Mouse (Mus musculus): ENCODE data around the gene Gm49336. TPM values are rescaled to one million over a fixed set of nuclear protein-coding genes. Genes with fewer than 3 reads are reported as not detected.

The Gm49336 gene
- polyA plus RNA-seq (2012; rRNA removed) = 8.6 and 9.0 TPM in 2 replicates

- no peaks in the 10 kb centered on the region for H3K36me3 ChIP-seq (ENCODE audit: control insufficient read depth, insufficient read depth, low read length)
- H3K4me3 ChIP-seq (ENCODE audit: insufficient read depth, low read depth, low read length) = peak within 1 kb of the TSS; percentile 79
- peak; percentile 99 for DNase-seq
- under 1% methylated on average over 62 of the region's 62 CpGs for WGBS
- peaks cover 4% of the 10 kb centered on the region; the same call in 1 of the 2 replicates for H3K4me1 ChIP-seq (ENCODE audit: control insufficient read depth, insufficient read depth, low read length)
- TF ChIP-seq POLR2A (IDR thresholded peaks at IDR 0.05; ENCODE audit: low read depth, low read length) (peak; percentile 62), CTCF (conservative IDR thresholded peaks at IDR 0.05; ENCODE audit: insufficient read depth, insufficient read length, low read depth, low read length) (no peak)
- peak within 1 kb of the TSS; percentile 69 for H3K27ac ChIP-seq (ENCODE audit: insufficient read depth, low read depth, low read length)
- H3K27me3 ChIP-seq (replicated peaks; ENCODE audit: control insufficient read depth, insufficient read depth, low read length) = no peaks in the 10 kb centered on the region
Measured at GRCm38 (mm10) chr14:60251281-60252003, at the start of gene Gm49336, which contains the start of gene Nupl1. Gene Gm49336, minus strand, starts transcription at chr14:60251507. Gene Nupl1, minus strand, starts transcription at chr14:60251431.

DNA sequence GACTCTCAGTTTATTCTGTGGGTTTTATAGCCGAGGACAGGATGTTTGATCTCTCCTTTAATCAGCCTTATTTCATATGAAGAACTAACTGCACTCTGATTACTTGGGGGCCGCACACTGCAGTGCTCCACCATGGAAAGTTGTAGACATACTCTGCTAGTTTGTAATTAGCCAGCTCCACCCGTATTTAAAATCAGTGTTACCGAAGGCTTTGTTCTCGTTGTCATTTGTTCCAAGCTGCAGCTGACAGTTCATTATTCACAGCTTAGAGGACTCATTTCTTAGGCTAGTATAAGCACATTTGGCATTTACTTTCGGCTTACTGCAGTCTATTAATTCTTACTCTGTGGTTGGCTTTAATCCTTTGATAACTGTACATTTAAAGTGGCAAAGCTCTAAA is 49.7 kb upstream of the Gm49336 start:
- H3K27ac ChIP-seq (ENCODE audit: insufficient read depth, low read depth, low read length) = no peak overlapping the region
- DNase-seq = no peak
- no peak for TF ChIP-seq POLR2A (IDR thresholded peaks at IDR 0.05; ENCODE audit: low read depth, low read length)
- TF ChIP-seq CTCF (conservative IDR thresholded peaks at IDR 0.05; ENCODE audit: insufficient read depth, insufficient read length, low read depth, low read length) = no peak
- H3K27me3 ChIP-seq (replicated peaks; ENCODE audit: control insufficient read depth, insufficient read depth, low read length) = no peaks in the 10 kb centered on the region
- H3K36me3 ChIP-seq (ENCODE audit: control insufficient read depth, insufficient read depth, low read length) = peaks cover 10% of the 10 kb centered on the region
- no peak overlapping the region for H3K4me3 ChIP-seq (ENCODE audit: insufficient read depth, low read depth, low read length)
- H3K4me1 ChIP-seq (ENCODE audit: control insufficient read depth, insufficient read depth, low read length) = no peaks in the 10 kb centered on the region
- 81% methylated on average over 6 of the region's 6 CpGs for WGBS

DNA sequence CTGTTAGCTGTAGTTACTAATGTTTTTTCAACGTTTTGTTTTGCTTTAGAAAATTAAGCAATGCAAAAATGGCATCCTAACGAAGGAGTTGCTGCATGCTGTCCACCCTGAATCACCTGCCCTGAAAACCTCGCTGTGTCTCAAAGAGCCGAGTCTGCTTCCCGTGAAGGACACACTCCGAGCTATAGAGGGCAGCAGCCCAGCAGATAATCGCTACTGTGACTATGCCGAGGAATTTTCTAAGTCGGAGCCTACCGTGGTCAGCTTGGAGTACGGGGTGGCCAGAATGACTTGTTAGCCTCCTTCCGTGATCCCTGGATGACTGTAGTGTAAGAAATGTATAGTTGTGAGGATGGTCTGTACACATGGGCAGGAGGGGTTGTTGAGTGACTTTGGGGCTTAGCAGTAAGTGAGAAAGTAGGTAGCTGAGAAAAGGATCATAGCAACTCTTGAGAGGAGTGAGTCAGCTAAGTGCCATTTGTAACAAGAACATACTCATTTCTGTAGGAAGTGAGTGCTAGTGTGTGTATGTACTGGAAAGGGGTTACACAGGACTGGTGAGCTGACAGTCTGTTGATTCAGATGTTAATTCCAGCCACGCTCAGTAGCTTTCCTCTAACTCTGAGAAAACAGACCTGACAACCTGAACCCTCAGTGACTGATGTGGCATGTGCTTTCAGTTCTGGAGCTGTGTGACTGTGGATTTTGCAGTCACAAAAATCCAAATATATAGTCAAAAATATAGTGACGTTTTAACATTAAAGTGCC is 49.1 kb upstream of the Gm49336 start:
- no peak for DNase-seq
- H3K27ac ChIP-seq (ENCODE audit: insufficient read depth, low read depth, low read length) = no peak overlapping the region
- TF ChIP-seq CTCF (conservative IDR thresholded peaks at IDR 0.05; ENCODE audit: insufficient read depth, insufficient read length, low read depth, low read length) (0 out of 2 replicates have a peak, but pooled peaks have one; percentile 10), POLR2A (IDR thresholded peaks at IDR 0.05; ENCODE audit: low read depth, low read length) (no peak)
- WGBS = 80% methylated on average over 14 of the region's 14 CpGs
- no peak overlapping the region for H3K4me3 ChIP-seq (ENCODE audit: insufficient read depth, low read depth, low read length)
- H3K36me3 ChIP-seq (ENCODE audit: control insufficient read depth, insufficient read depth, low read length) = peaks cover 10% of the 10 kb centered on the region
- H3K4me1 ChIP-seq (ENCODE audit: control insufficient read depth, insufficient read depth, low read length) = no peaks in the 10 kb centered on the region
- no peaks in the 10 kb centered on the region for H3K27me3 ChIP-seq (replicated peaks; ENCODE audit: control insufficient read depth, insufficient read depth, low read length)

- DNase-seq = no peak
- Histone ChIP-seq H3K4me1 (ENCODE audit: control insufficient read depth, insufficient read depth, low read length) (0 out of 2 replicates have a peak, but pooled peaks cover 3% of the 10 kb centered on the region), H3K27ac (ENCODE audit: insufficient read depth, low read depth, low read length) (no peak overlapping the region), H3K27me3 (replicated peaks; ENCODE audit: control insufficient read depth, insufficient read depth, low read length) (no peaks in the 10 kb centered on the region), H3K4me3 (ENCODE audit: insufficient read depth, low read depth, low read length) (no peak overlapping the region), H3K36me3 (ENCODE audit: control insufficient read depth, insufficient read depth, low read length) (peaks cover 4% of the 10 kb centered on the region)
- WGBS = 77% methylated on average over 1 of the region's 1 CpGs
- TF ChIP-seq POLR2A (IDR thresholded peaks at IDR 0.05; ENCODE audit: low read depth, low read length) = no peak
- no peak for TF ChIP-seq CTCF (conservative IDR thresholded peaks at IDR 0.05; ENCODE audit: insufficient read depth, insufficient read length, low read depth, low read length)
Measured at GRCm38 (mm10) chr14:60295531-60295930, 44.2 kb upstream of the Gm49336 start.

- no peak for TF ChIP-seq POLR2A (IDR thresholded peaks at IDR 0.05; ENCODE audit: low read depth, low read length)
- no peak for TF ChIP-seq CTCF (conservative IDR thresholded peaks at IDR 0.05; ENCODE audit: insufficient read depth, insufficient read length, low read depth, low read length)
- Histone ChIP-seq H3K4me1 (ENCODE audit: control insufficient read depth, insufficient read depth, low read length) (0 out of 2 replicates have a peak, but pooled peaks cover 3% of the 10 kb centered on the region), H3K27ac (ENCODE audit: insufficient read depth, low read depth, low read length) (no peak overlapping the region), H3K27me3 (replicated peaks; ENCODE audit: control insufficient read depth, insufficient read depth, low read length) (no peaks in the 10 kb centered on the region), H3K36me3 (ENCODE audit: control insufficient read depth, insufficient read depth, low read length) (peaks cover 3% of the 10 kb centered on the region; the same call in 1 of the 2 replicates), H3K4me3 (ENCODE audit: insufficient read depth, low read depth, low read length) (no peak overlapping the region)
- DNase-seq = no peak
- 88% methylated on average over 4 of the region's 4 CpGs for WGBS
Measured at GRCm38 (mm10) chr14:60290363-60290762, 39.1 kb upstream of the Gm49336 start.

DNA sequence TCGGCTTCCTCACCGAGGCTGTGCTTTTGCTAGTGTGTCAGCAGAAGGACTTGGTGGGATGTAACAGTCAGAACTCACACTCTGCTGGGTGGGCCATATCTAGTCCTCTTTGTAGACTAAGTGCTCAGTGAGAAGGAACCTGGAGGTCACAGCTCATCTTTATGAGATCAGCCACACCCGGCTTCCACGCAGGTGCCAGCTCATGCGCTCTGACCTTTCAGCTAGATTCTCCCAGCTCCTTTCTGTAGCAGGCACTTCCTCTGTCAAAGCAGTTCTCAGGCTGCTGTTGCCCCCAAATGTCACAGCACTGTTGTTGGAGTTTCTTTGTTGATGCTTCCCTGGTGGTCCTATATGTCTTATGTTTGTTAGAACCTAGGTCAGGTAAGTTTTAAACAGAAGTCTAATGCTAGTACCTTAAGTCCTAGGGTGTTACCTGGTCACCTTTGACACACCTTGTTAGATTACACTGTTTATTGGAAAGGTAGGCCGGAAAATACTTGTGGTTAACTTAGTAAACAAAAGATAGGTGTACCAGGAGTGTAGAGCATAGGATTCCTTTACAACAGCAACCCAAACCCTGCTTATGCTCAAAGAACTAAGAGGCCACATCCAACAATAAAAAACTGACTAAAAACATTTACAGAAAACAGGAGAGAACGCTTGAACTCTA is 35.0 kb upstream of the Gm49336 start:
- DNase-seq = no peak
- Histone ChIP-seq H3K4me1 (ENCODE audit: control insufficient read depth, insufficient read depth, low read length) (no peaks in the 10 kb centered on the region), H3K36me3 (ENCODE audit: control insufficient read depth, insufficient read depth, low read length) (peaks cover 3% of the 10 kb centered on the region; the same call in 1 of the 2 replicates), H3K4me3 (ENCODE audit: insufficient read depth, low read depth, low read length) (no peak overlapping the region), H3K27me3 (replicated peaks; ENCODE audit: control insufficient read depth, insufficient read depth, low read length) (no peaks in the 10 kb centered on the region), H3K27ac (ENCODE audit: insufficient read depth, low read depth, low read length) (no peak overlapping the region)
- no peak for TF ChIP-seq CTCF (conservative IDR thresholded peaks at IDR 0.05; ENCODE audit: insufficient read depth, insufficient read length, low read depth, low read length)
- no peak for TF ChIP-seq POLR2A (IDR thresholded peaks at IDR 0.05; ENCODE audit: low read depth, low read length)
- 77% methylated on average over 7 of the region's 7 CpGs for WGBS

Measured in kidney, adult 2 months (tissue).